10 mouse cellular contexts compared by ENCODE assay signal in the genomic region with DNA sequence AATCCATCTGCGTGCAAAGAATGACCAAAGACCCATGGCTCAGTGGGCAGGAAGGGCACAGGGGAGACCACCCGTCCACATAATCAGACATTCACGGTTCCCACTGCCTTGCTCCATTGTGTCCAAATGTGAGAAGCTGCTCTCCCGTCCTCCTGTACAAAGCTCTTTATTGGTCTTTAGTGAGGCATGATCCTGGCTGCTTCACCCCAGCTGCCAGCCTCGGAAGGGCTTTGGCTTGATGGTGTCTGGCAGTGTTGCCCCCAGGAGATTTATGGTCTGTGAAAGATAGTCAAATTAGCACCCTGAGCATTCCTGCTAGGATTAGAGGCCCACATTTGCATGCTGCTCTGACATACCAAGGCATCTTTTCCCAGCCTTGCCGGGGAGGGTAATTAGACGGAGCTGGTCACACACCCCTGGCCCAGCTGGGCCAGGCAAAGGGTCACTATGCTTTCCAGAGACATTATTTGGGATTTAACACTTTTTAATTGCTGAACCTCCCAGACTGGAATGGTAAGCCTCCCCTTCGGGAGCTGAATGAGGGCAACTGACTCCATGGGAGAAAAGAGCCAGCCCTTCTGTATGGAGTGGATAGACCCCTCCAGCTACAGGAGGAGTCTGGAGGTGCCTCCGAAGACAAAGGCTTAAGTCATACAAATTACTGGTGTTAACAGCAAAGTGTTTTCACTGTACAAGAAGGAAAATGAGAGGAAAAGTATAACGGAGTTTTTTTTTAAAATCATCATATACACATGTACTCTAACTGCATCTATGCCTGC. TPM values are rescaled to one million over a fixed set of nuclear protein-coding genes. Genes with fewer than 3 reads are reported as not detected.
DNase-seq lines count a peak whose midpoint lies in the region; ATAC-seq and TF ChIP-seq lines count a peak whose summit lies in the region.
"Had no signal": no experiment of that assay in that cellular context is flagged by ENCODE, and none has a peak within 500 bp of the region (broad histone marks: within the 10 kb centered on the region; RNA-seq: fewer than 3 reads in every experiment).

No protein-coding gene starts in this region.

- WGBS in kidney, embryonic 16.5 days: 19% methylated on average over 10 of the region's 10 CpGs
- 5% methylated on average over 10 of the region's 10 CpGs for WGBS in forebrain, postnatal 0 days
- 5% methylated on average over 10 of the region's 10 CpGs for WGBS in midbrain, embryonic 12.5 days
- 52% methylated on average over 10 of the region's 10 CpGs for WGBS in heart, adult 2 months

- H3K9ac ChIP-seq in kidney, embryonic 16.5 days (replicated peaks; ENCODE audit: low read length): no peak overlapping the region
- no peak overlapping the region for H3K9ac ChIP-seq in forebrain, postnatal 0 days
- H3K9ac ChIP-seq in midbrain, embryonic 12.5 days (replicated peaks): no peak overlapping the region
- H3K9ac ChIP-seq in heart, adult 2 months (ENCODE audit: low read depth, low read length): no peak overlapping the region

- intact Hi-C loops in heart, adult 2 months (cut with DNase I): loop anchor here (2.0 kb wide), 1 partner anchor 22 kb away; the partner anchor contains the start of gene Fgfbp3

- no peak for TF ChIP-seq EP300 in heart, adult 2 months (IDR thresholded peaks at IDR 0.05; ENCODE audit: insufficient read depth, low read depth, low read length)

- H3K27ac ChIP-seq in kidney, embryonic 16.5 days (ENCODE audit: low read length): no peak overlapping the region
- H3K27ac ChIP-seq in forebrain, postnatal 0 days (ENCODE audit: low read depth, low read length): 0 out of 2 replicates have a peak overlapping the region, but pooled peaks have one; percentile 36
- peak overlapping the region; percentile 86 for H3K27ac ChIP-seq in midbrain, embryonic 12.5 days (replicated peaks)
- no peak overlapping the region for H3K27ac ChIP-seq in heart, adult 2 months

- H3K36me3 ChIP-seq in kidney, embryonic 16.5 days (ENCODE audit: insufficient read depth, low read length): peaks cover 14% of the 10 kb centered on the region
- H3K36me3 ChIP-seq in forebrain, postnatal 0 days (ENCODE audit: insufficient read depth): peaks cover 15% of the 10 kb centered on the region
- peaks cover 23% of the 10 kb centered on the region for H3K36me3 ChIP-seq in midbrain, embryonic 12.5 days
- peaks cover 2% of the 10 kb centered on the region; the same call in 1 of the 2 replicates for H3K36me3 ChIP-seq in heart, adult 2 months (ENCODE audit: control insufficient read depth, insufficient read depth, low read length)

- H3K4me3 ChIP-seq in kidney, embryonic 16.5 days (ENCODE audit: low read length): no peak overlapping the region
- no peak overlapping the region for H3K4me3 ChIP-seq in forebrain, postnatal 0 days (ENCODE audit: low read depth, low read length)
- H3K4me3 ChIP-seq in midbrain, embryonic 12.5 days: no peak overlapping the region
- H3K4me3 ChIP-seq in heart, adult 2 months: no peak overlapping the region

- peak; percentile 44; the same call in 1 of the 2 replicates for ATAC-seq in kidney, embryonic 16.5 days (ENCODE audit: low FRiP score, low TSS enrichment)
- peak; percentile 70 for ATAC-seq in forebrain, postnatal 0 days
- ATAC-seq in midbrain, embryonic 12.5 days (ENCODE audit: low FRiP score, low read depth): peak; percentile 93

- no peaks in the 10 kb centered on the region for H3K9me3 ChIP-seq in kidney, embryonic 16.5 days (ENCODE audit: low read length)
- H3K9me3 ChIP-seq in forebrain, postnatal 0 days (ENCODE audit: low read length): no peaks in the 10 kb centered on the region
- H3K9me3 ChIP-seq in midbrain, embryonic 12.5 days: no peaks in the 10 kb centered on the region

- no peaks in the 10 kb centered on the region for H3K27me3 ChIP-seq in kidney, embryonic 16.5 days (ENCODE audit: insufficient read depth, low read length)
- no peaks in the 10 kb centered on the region for H3K27me3 ChIP-seq in forebrain, postnatal 0 days (ENCODE audit: insufficient read depth, low read length)
- H3K27me3 ChIP-seq in midbrain, embryonic 12.5 days: no peaks in the 10 kb centered on the region; the same call in 1 of the 2 replicates
- no peaks in the 10 kb centered on the region for H3K27me3 ChIP-seq in heart, adult 2 months (ENCODE audit: control insufficient read depth, insufficient read depth, low read length)

- TF ChIP-seq CTCF in forebrain, postnatal 0 days (IDR thresholded peaks at IDR 0.05; ENCODE audit: low read depth): no peak
- TF ChIP-seq CTCF in heart, adult 2 months (IDR thresholded peaks at IDR 0.05): no peak

- no peaks in the 10 kb centered on the region; the same call in 1 of the 2 replicates for H3K4me1 ChIP-seq in kidney, embryonic 16.5 days (ENCODE audit: insufficient read depth, low read length)
- H3K4me1 ChIP-seq in forebrain, postnatal 0 days (ENCODE audit: insufficient read depth): no peaks in the 10 kb centered on the region
- H3K4me1 ChIP-seq in midbrain, embryonic 12.5 days: peaks cover 25% of the 10 kb centered on the region
- H3K4me1 ChIP-seq in heart, adult 2 months (ENCODE audit: control insufficient read depth, insufficient read depth, low read length): no peaks in the 10 kb centered on the region

- no peak for DNase-seq in kidney, postnatal 36 days
- DNase-seq in forebrain, postnatal 0 days: peak; percentile 36
- peak; percentile 89 for DNase-seq in retina, postnatal 1 day
- DNase-seq in right cerebral cortex, adult 2 months (ENCODE audit: low spot score in 2 of 2): no peak
- DNase-seq in layer of hippocampus, postnatal 25 days (ENCODE audit: extremely low spot score in 1 of 2, low spot score in 1 of 2): no peak
- DNase-seq in heart, adult 2 months: no peak
- DNase-seq: cerebellum, adult 11 months; heart, adult 18-20 months had no signal

- H3K4me2 ChIP-seq in kidney, embryonic 16.5 days (replicated peaks; ENCODE audit: low read depth, low read length): no peak overlapping the region
- no peak overlapping the region for H3K4me2 ChIP-seq in forebrain, postnatal 0 days (ENCODE audit: low read depth)
- H3K4me2 ChIP-seq in midbrain, embryonic 12.5 days (replicated peaks): peak overlapping the region; percentile 21

- H3K79me2 ChIP-seq in heart, adult 2 months (replicated peaks; ENCODE audit: control insufficient read depth, insufficient read depth, low read length): no peaks in the 10 kb centered on the region

- no peak for TF ChIP-seq POLR2A in heart, adult 2 months (IDR thresholded peaks at IDR 0.05; ENCODE audit: insufficient read depth, low read depth, low read length)

RNA-seq across cellular contexts. Expression of gene Fgfbp3, which starts 22.4 kb away (rescaled TPM):
- polyA plus RNA-seq in kidney, embryonic 16.5 days (2015; fragmentation: Nextera tagmentation; extraction: Ambion mirVana): 5.7 and 5.8 TPM in 2 replicates
- total RNA-seq in forebrain, postnatal 0 days (2014; rRNA removed): 33.0 and 44.8 TPM in 2 replicates
- polyA plus RNA-seq in forebrain, postnatal 0 days (2015; fragmentation: Nextera tagmentation; extraction: Ambion mirVana): 40.0 and 41.6 TPM in 2 replicates
- 51.7 and 54.4 TPM in 2 replicates for polyA plus RNA-seq in midbrain, embryonic 12.5 days (2016; fragmentation: Nextera tagmentation; extraction: Ambion mirVana)
- 1 to 10 TPM; 6.5 to 7.4 TPM for total RNA-seq in layer of hippocampus, postnatal 25 days (2021)
- 1 to 10 TPM; 1.7 to 3.1 TPM for total RNA-seq in heart, adult 2 months (2021)
- polyA plus RNA-seq in heart, adult 2 months (2012; rRNA removed): 0.67 and 1.3 TPM in 2 replicates

RNA-seq across cellular contexts. Expression of gene Btaf1, which starts 28.9 kb away (rescaled TPM):
- 10.4 and 11.1 TPM in 2 replicates for polyA plus RNA-seq in kidney, embryonic 16.5 days (2015; fragmentation: Nextera tagmentation; extraction: Ambion mirVana)
- total RNA-seq in forebrain, postnatal 0 days (2014; rRNA removed): 23.0 and 25.0 TPM in 2 replicates
- polyA plus RNA-seq in forebrain, postnatal 0 days (2015; fragmentation: Nextera tagmentation; extraction: Ambion mirVana): 2.4 and 3.3 TPM in 2 replicates
- polyA plus RNA-seq in midbrain, embryonic 12.5 days (2016; fragmentation: Nextera tagmentation; extraction: Ambion mirVana): 20.3 and 21.0 TPM in 2 replicates
- total RNA-seq in layer of hippocampus, postnatal 25 days (2021): 10 to 100 TPM; 21.2 to 22.4 TPM
- total RNA-seq in heart, adult 2 months (2021): 10 to 100 TPM; 12.4 to 13.5 TPM
- 2.7 and 5.5 TPM in 2 replicates for polyA plus RNA-seq in heart, adult 2 months (2012; rRNA removed)

Comparison
In these comparisons a context has a peak if more than half of its experiments do, and no peak if none do; other contexts are left out.
1. H3K27ac ChIP-seq: peak in forebrain, postnatal 0 days (single experiment) and midbrain, embryonic 12.5 days (single experiment); none in kidney, embryonic 16.5 days (single experiment) and heart, adult 2 months (single experiment).
2. DNase-seq: peak in forebrain, postnatal 0 days (single experiment) and retina, postnatal 1 day (single experiment); none in kidney, postnatal 36 days (0 of 2), right cerebral cortex, adult 2 months (0 of 2), layer of hippocampus, postnatal 25 days (0 of 2) and heart, adult 2 months (0 of 2).
3. Peak in every context shown above with its lines, with median percentiles within 50 percentile points of each other: ATAC-seq.